Mouse (Mus musculus): Measurements from ENCODE around the gene Csf3.
"Not testable (repeated sequence)": the region's sequence is repeated elsewhere in the genome, so short reads cannot be mapped to it uniquely, and the experiment has no call there.

Csf3 gene

DNA sequence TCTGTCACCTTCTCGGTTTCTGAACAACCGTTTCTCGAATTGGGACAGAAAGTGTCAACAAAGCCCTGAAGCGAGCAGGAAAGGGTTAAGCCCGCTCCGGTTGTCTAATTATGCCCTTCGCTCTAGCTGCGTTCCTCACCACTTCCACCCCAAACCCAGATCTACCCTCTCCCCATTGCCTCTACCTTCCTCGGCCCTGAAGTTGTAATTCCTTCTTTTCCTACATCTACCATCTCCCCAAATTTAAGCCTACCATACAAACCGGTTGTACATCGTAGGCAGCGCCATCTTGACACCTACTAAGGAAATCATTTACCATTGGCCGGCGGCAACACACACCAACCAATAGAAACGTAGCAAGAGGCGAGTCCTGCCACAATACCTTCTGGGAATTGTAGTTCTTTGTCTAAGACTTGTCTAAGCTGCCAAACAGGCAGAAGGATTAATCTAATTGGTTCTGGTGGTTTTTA, 28.1 kb downstream of the Csf3 start, which contains the start of gene Med24:
TSS of gene Med24 (minus strand) at position 317 of the 470 bp plus-strand sequence.
- DNase-seq (ENCODE audit: low spot score), result no peak

DNA sequence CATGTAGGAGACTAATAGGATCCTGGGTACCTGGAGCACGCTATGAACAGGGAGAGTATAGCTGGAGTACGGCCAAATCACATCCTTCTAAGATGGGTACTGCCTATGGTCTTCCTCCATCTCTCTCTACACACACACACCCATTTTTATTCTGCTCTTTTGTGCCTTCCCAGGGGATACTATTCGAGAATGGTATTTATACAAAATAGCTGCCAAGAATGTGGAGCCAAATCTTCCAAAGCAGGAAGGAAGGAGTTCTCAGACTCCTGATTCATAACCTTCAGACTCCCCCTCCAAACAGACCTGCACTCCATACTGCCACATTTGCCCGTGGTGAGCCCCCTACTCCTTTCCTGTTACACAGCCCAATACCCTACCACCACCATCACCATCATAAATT, 29.7 kb downstream of the Csf3 start:
- DNase-seq (ENCODE audit: low spot score), result no peak

DNA sequence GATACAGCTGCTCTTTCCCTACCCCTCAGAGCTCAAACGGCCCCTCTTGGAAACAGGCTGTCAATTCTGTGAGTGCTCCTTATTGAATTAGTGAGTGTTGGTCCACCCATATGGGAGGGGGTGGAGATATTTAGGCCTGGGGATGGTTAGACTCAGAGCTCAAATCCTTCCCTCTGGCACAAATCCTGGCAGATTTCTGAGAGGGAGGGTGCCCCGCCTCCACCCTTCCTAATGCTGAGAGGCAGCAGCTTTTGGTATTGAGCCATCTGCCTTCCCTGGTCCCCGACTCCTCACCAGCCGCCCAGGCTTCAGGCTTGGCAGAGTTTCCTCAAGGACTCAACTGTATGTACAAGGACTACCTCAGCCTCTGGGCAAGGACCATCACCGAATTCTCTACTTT, 30.1 kb downstream of the Csf3 start:
- no peak for DNase-seq (ENCODE audit: low spot score)

DNA sequence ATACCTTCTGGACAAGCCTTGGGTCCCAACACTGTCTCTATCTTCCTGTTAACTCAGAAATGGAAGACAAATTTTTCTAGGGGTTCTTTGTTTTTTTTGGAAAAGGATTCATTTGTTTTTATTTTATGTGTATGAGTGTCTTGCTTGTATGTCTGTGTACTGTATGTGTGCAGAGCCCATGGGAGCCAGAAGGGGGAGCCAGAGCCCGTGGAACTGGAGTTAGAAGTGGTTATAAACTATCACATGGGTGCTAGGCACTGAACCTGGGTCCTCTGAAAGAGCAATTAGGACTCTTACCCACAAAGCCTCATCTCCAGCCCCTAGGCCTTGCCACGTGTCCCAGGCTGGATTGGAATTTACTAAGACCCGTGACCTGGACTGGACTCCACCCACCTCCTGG, 33.0 kb downstream of the Csf3 start:
- DNase-seq (ENCODE audit: low spot score), result no peak

DNA sequence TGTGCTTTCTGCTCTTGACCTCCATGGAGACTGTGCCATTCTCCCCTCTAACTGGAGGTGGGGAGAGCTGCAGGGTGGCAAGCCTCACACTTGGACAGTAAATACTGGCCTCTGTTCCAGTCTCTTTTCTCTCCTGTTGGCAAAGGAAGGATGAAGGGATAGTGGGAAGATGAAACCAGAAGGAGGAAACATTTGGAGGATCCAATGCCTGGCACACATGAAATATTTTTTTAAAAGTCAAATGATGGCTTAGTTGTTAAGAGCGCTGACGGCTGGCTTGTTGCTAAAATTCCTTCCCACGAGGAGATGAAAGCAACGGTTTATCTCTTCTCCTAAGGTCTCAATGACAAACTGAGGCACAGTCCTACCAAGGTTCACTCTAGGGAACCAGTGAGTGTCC, 34.0 kb downstream of the Csf3 start:
- no peak for DNase-seq (ENCODE audit: low spot score)

DNA sequence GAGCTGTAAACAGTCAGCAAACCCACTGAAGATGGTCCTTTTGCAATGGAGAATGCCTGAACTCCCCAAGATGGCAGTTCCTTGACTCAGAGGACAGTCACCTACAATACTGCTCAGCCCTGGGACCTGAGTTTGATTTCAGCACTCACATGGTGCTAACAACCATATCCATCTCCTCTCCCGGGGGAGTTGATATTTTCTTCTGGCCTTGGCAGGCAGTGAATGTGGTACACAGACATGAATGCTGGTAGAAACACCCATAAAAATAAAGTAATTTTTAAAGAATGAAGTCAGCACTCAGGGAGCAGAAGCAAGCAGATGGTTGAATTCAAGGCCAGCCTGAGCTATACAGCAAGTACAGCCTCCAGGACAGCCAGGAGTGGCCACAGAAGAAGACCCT, 35.1 kb downstream of the Csf3 start:
- DNase-seq (ENCODE audit: low spot score), result no peak

DNA sequence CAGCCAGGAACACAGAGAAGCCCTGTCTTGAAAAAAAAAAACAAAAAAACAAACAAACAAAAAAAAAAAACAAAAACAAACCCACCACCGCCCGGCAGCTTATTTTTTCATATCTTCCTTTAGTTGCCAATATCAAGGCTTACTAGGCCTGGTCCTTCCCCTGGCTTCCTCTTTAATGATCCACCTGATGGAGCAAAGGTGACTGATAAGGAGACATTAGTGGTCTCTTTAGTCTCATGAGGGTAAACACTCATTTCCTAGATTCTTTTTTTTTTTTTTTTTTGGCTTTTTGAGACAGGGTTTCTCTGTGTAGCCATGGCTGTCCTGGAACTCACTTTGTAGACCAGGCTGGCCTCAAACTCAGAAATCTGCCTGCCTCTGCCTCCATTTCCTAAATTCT, 36.2 kb downstream of the Csf3 start:
- DNase-seq (ENCODE audit: low spot score), result not testable (repeated sequence)

DNA sequence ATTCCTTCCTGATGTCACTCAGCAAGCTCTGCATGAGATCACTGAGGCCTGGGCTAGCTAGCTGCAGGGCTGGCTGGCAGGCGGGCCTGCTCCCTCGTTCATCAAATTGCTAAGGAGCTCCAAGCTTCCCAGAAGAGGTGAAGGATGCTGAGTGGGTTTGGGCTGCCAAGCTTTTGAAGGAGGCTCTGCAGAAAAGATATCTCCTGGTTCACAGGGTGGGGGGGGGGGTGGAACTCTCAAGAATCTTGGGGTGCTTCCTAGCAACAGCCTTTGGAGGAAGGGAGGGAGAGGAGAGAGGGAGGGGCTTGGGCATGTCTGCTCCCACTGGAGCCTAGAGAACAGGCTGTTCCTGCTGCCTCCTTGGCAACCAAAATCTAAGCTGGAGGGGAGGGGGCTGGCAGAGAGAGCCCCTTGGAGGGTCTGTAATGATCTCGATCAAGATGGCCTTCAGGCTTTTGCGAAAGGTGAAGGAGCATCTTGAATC, 37.4 kb downstream of the Csf3 start:
- DNase-seq (ENCODE audit: low spot score), result no peak

DNA sequence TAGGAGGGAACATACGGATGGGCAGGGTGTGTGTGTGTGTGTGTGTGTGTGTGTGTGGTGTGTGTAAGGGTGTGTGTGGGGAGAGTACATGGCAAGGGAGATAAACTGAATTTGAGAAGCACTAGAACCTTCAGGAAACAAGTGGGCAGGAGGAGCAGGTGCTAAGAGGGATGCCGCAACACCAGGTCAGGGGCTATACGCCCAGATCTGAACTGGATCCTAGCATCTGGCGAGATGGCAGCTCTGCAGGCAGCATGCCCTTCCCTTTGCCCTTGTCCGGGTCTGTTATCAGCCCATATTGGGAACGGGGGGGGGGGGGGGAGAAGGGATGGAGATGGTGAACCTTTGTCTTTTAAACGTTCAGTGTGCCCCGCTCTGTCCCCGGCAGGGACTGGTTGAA, 37.9 kb downstream of the Csf3 start:
- no peak for DNase-seq (ENCODE audit: low spot score)

DNA sequence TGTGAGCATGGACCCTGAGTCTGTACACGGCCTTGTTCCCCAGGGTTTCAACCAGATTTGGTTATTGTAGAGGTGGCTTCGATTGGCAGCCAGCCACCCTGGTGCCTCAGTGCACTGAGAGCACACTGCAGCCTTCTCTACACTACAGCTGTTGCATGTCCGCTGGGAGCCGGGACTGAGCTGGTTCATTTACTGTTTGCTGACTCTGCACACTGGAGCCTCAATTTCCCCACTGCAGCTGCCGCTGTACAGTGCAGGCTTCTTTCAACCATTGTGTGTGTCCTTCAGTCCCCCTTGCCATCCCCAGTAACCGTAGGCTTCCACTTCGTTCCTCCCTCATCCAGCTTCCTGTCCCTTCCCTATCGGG, 38.9 kb downstream of the Csf3 start:
- DNase-seq (ENCODE audit: low spot score), result no peak

DNA sequence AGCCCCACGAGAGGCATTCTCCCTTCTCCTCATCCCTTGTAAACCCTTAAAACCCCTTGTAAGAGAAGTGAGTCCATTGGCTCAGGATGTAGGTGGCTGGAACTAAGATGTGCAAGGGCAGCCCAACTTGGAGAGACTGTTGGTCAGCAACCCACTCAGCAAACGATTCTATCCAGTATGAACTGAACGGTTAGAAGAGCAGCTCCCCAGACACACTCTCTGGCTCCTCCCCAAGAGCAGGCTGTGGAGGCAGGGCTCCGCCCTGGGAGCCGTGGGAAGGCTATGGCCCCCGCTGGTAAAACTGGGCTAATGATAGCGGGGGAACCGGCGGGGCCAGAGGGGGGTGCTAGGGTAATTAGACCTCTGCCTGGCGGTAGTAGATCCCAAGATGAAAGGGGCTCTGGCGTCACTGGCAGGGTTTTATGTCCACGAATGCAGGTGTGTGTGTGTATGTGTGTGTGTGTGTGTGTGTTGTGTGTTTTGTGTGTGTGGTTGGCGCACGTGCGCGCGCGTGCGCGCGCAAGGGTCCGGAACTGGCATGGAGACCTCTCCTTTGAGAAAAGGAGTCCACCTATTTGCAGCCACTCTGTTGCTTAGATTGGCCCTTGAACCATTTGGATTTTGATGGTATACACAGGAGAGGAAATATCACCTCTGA, 39.5 kb downstream of the Csf3 start, which contains the start of gene Thra:
TSS of gene Thra (plus strand) at position 246 of the 658 bp plus-strand sequence.
- DNase-seq (ENCODE audit: low spot score), result peak; percentile 63

DNA sequence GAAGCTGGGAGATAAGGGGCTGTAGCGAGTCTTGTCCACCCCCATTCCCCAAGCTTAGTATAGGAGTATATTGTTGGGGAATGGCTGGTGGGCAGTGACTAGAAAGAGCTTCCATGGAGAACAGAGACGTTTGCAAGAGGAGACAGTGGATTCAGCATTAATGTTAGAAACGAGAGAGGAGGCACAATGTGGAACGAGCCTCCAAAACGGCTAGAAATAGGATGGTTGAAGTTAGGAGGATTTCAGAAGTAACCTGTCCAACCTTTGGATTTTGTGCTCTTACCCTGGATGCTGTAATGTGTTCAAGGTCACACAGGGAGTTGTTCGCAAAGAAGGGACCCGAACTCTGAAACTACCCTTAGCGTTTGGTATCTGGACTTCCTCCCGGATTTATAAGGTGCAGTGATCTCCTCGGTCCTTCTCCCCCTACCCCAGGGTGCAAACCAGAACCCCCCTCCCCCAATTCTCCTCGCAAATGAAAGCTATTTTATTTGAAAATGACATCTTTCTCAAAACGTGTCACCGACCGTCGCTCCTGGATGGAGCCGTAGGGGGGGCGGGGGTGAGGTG, 40.1 kb downstream of the Csf3 start:
- DNase-seq (ENCODE audit: low spot score), result no peak

DNA sequence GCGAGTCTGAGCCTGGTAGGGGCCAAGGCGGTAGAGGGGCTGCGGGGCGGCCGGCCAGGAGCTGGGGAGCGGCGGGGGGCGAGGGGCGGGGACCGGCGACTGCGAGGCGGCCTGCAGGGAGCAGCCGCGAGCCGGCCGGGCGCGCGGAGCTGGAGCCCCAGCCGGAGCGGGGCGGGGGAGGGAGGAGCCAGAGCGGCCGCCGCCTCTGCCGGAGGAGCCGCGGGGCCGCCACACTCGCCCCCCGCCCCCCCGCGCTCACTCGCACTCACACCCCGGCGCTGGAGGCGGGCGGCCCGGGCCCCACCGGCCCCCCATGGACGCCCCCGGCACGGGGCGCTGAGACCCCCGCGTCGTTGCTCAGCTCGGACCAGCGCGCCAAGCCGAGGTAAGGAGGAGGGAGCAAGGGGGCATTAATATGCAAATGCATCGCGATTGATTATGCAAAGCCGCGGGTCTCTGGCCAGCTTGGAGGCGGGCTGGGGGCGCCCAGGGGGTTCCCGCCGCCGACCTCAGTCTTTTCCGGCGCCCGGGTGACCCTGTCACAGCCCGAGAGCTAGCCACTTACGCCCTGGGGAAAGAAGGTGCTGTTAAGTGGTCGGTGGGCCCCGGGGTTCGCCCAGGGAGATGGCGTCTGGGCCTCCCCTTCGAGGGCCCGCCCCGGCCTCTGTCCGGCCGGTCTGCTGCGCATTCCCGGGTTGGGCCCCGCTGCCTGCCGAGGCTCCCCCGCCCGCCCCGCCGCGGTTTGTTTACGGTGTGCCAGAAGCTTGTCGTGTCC, 40.7 kb downstream of the Csf3 start:
- DNase-seq (ENCODE audit: low spot score), result no peak

DNA sequence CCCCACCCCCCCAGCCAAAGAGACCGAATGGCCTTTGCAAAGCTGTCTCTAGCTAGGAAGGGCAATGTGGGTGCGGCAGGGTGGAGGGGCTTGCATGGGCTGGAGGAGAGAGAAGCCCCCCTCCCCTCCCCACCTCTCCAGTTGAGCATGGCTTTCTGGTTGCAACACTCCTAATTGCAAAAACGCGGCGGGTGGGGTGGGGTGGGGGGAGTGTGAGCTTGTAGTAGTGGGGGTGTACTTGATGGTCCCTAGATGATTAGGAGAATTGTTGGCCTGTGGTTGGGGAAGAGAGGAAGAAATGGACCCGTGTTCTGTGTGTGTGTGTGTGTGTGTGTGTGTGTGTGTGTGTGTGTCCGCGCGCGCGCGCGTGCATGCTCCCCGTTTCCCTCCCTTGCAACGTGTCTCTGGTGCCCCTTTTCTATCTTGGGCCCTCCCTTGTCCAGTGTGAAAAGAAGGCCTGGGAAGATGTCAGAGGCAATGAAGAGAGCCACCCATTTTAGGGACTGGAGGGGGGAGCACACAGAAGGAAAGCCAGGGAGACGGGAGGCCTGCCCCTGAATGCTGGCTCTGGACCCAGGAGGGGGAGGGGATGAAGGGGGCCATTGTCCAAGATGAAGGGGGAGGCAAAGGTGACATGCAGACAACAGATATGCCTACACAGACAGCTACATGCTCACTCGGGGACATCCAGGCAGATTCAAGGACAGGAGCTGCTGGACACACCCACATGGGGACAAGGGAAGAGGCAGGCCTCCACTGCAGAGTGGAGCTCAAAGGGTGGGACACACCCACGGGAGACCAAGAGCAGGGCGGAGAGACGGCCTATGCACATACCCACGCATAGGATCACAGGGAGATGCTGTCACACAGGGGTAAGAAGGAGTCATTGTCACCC, 41.6 kb downstream of the Csf3 start:
- no peak for DNase-seq (ENCODE audit: low spot score)

DNA sequence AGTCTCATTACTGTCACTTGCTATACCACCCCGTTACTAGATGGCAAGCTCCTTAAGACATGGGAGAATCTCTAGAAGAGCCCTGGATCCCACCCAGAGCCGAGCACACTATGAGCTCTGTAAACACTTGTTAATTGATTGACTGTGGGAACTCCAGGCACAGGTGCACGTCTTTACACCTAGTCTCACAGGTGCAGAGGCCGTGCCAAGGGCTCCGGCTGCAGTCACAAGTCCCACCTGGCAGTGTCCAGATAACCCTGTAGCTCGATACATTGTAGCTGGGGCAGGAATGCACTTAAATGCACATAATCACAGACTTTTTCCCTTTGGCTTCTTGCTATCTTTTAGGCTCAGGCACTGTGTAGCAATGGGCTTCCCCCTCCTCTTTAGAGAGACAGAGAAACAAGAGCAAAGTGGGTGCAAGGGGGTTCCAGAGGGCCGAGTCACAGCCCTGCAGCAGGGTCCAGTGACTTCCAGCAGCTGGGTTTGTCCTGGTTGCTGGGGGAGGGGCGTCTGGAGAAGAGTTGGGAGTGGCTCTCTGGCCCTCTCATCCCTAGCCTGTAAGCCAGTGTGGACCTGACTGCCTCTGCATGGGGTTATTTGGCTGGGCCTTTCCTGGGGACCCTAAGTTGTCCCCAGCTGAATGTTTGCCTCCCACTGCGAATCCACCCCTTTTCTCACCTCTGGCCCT, 42.7 kb downstream of the Csf3 start:
- no peak for DNase-seq (ENCODE audit: low spot score)

DNA sequence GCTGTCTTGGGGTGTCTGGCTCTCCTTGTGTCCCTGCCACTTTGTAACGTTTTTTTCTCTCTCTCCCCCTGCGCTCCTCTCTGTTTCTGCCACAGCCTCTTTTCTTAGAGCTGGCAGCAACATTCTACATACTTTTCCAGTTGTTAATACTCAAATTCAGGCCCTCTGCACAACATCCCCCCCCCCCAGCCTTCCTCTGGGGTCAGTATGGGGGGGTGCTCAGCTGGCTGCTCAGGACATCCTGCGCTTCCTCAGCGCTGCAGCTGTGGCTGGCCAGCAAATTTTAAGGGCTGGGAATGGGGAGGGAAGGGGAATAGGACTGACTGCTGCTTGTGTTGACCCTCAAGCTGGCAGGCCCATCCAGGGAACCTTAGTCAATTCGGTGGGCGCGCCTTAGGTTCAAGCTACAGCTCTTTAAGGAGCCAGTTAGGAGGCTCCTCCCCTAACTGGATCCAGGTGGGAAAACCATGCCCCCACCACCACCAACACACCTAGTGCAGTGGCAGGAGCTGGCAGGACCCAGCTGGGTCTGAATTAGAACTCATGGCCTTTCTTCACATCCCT, 43.5 kb downstream of the Csf3 start:
- no peak for DNase-seq (ENCODE audit: low spot score)

DNA sequence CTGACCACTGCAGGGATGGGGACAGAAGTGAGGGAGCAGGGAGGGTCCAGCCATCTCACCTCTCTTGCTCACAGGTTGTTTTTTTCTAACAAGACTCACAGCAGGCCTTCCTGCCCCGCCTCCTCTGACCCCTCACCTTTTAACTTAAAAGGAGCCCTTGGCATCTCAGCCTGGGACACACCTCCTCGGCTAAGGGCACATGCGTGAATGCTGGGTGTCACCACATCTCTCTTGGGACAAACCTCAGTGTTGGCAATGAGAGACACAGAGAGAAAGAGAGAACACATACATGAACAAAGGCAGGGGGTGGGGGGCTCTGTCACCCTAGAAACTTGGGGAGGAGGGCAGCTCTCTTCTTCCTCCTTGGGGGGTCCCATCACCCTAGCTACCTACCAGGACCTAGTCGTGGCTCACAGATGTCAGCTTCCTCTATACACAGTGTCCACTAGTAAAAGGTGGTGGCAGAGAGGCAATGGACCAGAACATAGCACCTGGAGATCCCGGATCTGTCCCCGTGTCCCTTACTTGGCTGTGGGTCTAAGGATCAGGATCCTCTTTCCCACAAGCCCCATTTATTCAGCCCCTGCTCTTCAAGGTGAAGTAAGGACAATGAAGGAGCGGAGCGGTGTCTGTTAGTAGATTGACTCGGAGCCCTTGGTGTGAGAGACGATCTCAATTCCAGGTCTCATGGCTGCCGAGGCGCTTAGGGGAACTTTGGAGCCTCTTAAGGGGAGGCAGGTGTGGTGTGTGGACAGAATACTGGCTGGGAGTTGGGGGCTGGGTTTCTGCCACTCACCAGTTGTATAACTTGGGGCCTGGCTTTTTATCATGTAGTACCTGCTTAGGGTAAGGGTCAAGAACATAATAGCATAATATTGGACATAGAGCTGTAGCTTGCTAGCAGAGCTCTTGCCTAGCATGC, 45.1 kb downstream of the Csf3 start:
- DNase-seq (ENCODE audit: low spot score), result no peak

DNA sequence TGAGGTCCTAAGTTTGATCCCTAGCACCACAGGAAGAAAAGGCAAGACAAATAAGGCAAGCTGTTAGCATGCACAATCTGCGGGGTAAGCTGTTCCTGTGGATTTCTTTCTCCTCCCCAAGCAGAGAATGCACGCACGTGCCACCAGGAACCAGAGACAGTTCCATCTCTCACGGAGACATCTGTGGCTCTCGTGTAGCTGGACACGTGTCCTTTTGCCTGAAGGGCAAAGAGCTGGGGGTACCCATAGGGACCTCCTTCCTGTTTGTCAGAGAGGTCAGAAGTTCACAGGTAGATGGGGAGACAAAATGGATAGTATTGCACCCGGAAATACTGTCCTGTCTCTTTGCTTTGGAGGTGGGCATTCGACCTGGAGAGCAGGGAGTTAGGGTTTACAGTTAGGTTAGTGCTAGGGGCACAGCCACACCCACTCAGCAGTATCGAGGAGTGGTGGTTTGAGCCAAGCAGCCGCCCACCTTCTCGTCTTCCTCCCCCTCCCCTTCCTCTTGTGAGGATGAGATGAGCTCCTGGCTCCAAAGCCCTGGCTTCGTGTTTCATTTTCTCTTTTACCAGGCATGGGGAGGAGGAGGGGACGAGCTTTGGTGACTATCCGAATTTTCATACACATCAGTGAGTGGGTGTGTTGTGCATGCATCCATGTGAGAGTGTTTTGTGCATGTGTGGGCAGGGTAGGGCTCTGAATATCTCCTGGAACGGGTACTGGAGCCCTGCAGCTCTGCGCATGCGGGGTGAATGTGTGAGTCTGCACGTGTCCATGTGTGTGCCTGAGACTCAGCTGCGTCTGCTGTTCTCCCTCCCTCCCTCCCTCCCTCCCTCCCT, 46.0 kb downstream of the Csf3 start:
- no peak for DNase-seq (ENCODE audit: low spot score)

Data from ovary, postnatal 14 days (tissue).